Mouse (Mus musculus) midbrain, embryonic 15.5 days (tissue): ENCODE measurements at regions not wholly inside any gene's neighbourhood (a gene's known extent, or its start where the extent isn't known, plus 50 kb on each side); places are given as distances from the start of the nearest gene placed in this dataset.

ENCODE experiments used
- ATAC-seq: fragments of 200-750 bp; cut with Nextera tagmentation; replicated peaks from 2 replicates; pipeline ENCODE4 v1.8.0; 2017; ENCODE audit warnings: moderate TSS enrichment
- H3K27ac ChIP-seq: fragments of 300-500 bp; sonication (generic); 2 replicates; pipeline ENCODE4 v1.5.1; 2015; ENCODE audit warnings: mild to moderate bottlenecking, inconsistent platforms
- H3K27me3 ChIP-seq: fragments of 300-500 bp; sonication (generic); replicated peaks from 2 replicates; pipeline ENCODE4 v1.6.1; 2015; ENCODE audit warnings: inconsistent platforms
- H3K36me3 ChIP-seq: fragments of 300-500 bp; sonication (generic); replicated peaks from 2 replicates; pipeline ENCODE4 v1.6.1; 2015; ENCODE audit warnings: inconsistent platforms
- H3K4me1 ChIP-seq: fragments of 300-500 bp; sonication (generic); 2 replicates; pipeline ENCODE4 v1.6.1; 2015; ENCODE audit warnings: inconsistent platforms
- H3K4me2 ChIP-seq: fragments of 300-500 bp; sonication (generic); 2 replicates; pipeline ENCODE4 v1.6.1; 2015; ENCODE audit warnings: inconsistent platforms, mild to moderate bottlenecking, moderate library complexity
- H3K4me3 ChIP-seq: fragments of 300-500 bp; sonication (generic); 2 replicates; pipeline ENCODE4 v1.5.1; 2015; ENCODE audit warnings: mild to moderate bottlenecking, inconsistent platforms
- H3K9ac ChIP-seq: fragments of 300-500 bp; sonication (generic); 2 replicates; pipeline ENCODE4 v1.6.1; 2015; ENCODE audit warnings: mild to moderate bottlenecking, inconsistent platforms
- H3K9me3 ChIP-seq: fragments of 300-500 bp; sonication (generic); 2 replicates; pipeline ENCODE4 v1.6.1; 2016; ENCODE audit warnings: inconsistent platforms
- WGBS: fragments of 180-500 bp; shearing (Covaris S2); methylation state at CpG from one replicate; pipeline ENCODE4 v1.1.7; 2015; ENCODE audit warnings: mixed read lengths; 5-methylcytosine and 5-hydroxymethylcytosine counted together

- no peaks in the 10 kb centered on the region for H3K9me3 ChIP-seq
- no peak overlapping the region for H3K4me2 ChIP-seq
- H3K27ac ChIP-seq, result no peak overlapping the region
- 84% methylated on average over 8 of the region's 8 CpGs for WGBS
- H3K27me3 ChIP-seq, result no peaks in the 10 kb centered on the region
- no peak for ATAC-seq
- H3K4me1 ChIP-seq, result no peaks in the 10 kb centered on the region
- no peak overlapping the region for H3K9ac ChIP-seq
- H3K4me3 ChIP-seq, result no peak overlapping the region
- no peaks in the 10 kb centered on the region for H3K36me3 ChIP-seq
These were observed 78.0 kb upstream of the Mgme1 start for GRCm38 (mm10) chr2:144192428-144192827.

GRCm38 (mm10) chr2:144195851-144196250 lies 74.6 kb upstream of the Mgme1 start:
- 63% methylated on average over 14 of the region's 14 CpGs for WGBS
- ATAC-seq, result no peak
- Histone ChIP-seq H3K4me3 (no peak overlapping the region), H3K27me3 (no peaks in the 10 kb centered on the region), H3K27ac (no peak overlapping the region), H3K9me3 (no peaks in the 10 kb centered on the region), H3K36me3 (no peaks in the 10 kb centered on the region), H3K9ac (no peak overlapping the region), H3K4me1 (no peaks in the 10 kb centered on the region), H3K4me2 (no peak overlapping the region)

GRCm38 (mm10) chr2:144197139-144197538 lies 73.3 kb upstream of the Mgme1 start:
- Histone ChIP-seq H3K27ac (no peak overlapping the region), H3K9me3 (no peaks in the 10 kb centered on the region), H3K4me3 (no peak overlapping the region), H3K36me3 (no peaks in the 10 kb centered on the region), H3K4me2 (no peak overlapping the region), H3K9ac (no peak overlapping the region), H3K4me1 (no peaks in the 10 kb centered on the region), H3K27me3 (no peaks in the 10 kb centered on the region)
- ATAC-seq, result no peak
- 79% methylated on average over 2 of the region's 2 CpGs for WGBS

- no peak for ATAC-seq
- H3K4me1 ChIP-seq, result no peaks in the 10 kb centered on the region
- H3K4me2 ChIP-seq, result no peak overlapping the region
- no peaks in the 10 kb centered on the region for H3K36me3 ChIP-seq
- H3K4me3 ChIP-seq, result no peak overlapping the region
- H3K27me3 ChIP-seq, result no peaks in the 10 kb centered on the region
- 74% methylated on average over 13 of the region's 13 CpGs for WGBS
- no peak overlapping the region for H3K9ac ChIP-seq
- no peaks in the 10 kb centered on the region for H3K9me3 ChIP-seq
- no peak overlapping the region for H3K27ac ChIP-seq
These were observed 72.0 kb upstream of the Mgme1 start for GRCm38 (mm10) chr2:144198326-144199051.
